Mouse (Mus musculus): ENCODE data around the gene Trip10. TPM values are rescaled to one million over a fixed set of nuclear protein-coding genes. Genes with fewer than 3 reads are reported as not detected.
A peak's percentile ranks its signal among the peaks of the same experiment; 100 is the strongest.

The Trip10 gene
- polyA plus RNA-seq, 1 experiment from 2014 or later: 47.8 TPM

GRCm38 (mm10) chr17:57278943-57279590 is 29.8 kb downstream of the Trip10 start, which contains the start of gene Vav1:
Gene Vav1, plus strand, starts transcription at chr17:57279100.
- Histone ChIP-seq H3K4me1 (ENCODE audit: control insufficient read depth, insufficient read depth, low read length) (peaks cover 11% of the 10 kb centered on the region), H3K4me2 (ENCODE audit: low read depth, low read length) (peak within 1 kb of the TSS; percentile 27), H3K27me3 (ENCODE audit: control insufficient read depth, insufficient read depth, low read length) (peaks cover 7% of the 10 kb centered on the region), H3K9me3 (replicated peaks; ENCODE audit: control insufficient read depth, low read length) (no peaks in the 10 kb centered on the region), H3K4me3 (ENCODE audit: low read length) (peak within 1 kb of the TSS; percentile 43), H3K9ac (ENCODE audit: low read length) (peak within 1 kb of the TSS; percentile 54), H3K27ac (ENCODE audit: low read length) (peak within 1 kb of the TSS; percentile 5; the same call in 1 of the 2 replicates), H3K36me3 (ENCODE audit: control insufficient read depth, insufficient read depth) (no peaks in the 10 kb centered on the region)
- WGBS: 49% methylated on average over 25 of the region's 26 CpGs
- peak; percentile 18; the same call in 1 of the 2 replicates for ATAC-seq (replicated peaks; ENCODE audit: extremely low read depth, insufficient read depth, low FRiP score)

GRCm38 (mm10) chr17:57279591-57280224 is 30.5 kb downstream of the Trip10 start:
- peak overlapping the region; percentile 43 for H3K4me3 ChIP-seq (ENCODE audit: low read length)
- peaks cover 11% of the 10 kb centered on the region for H3K4me1 ChIP-seq (ENCODE audit: control insufficient read depth, insufficient read depth, low read length)
- ATAC-seq (replicated peaks; ENCODE audit: extremely low read depth, insufficient read depth, low FRiP score): no peak
- H3K9me3 ChIP-seq (replicated peaks; ENCODE audit: control insufficient read depth, low read length): no peaks in the 10 kb centered on the region
- H3K27ac ChIP-seq (ENCODE audit: low read length): peak overlapping the region; percentile 5; the same call in 1 of the 2 replicates
- H3K9ac ChIP-seq (ENCODE audit: low read length): peak overlapping the region; percentile 54
- H3K27me3 ChIP-seq (ENCODE audit: control insufficient read depth, insufficient read depth, low read length): peaks cover 7% of the 10 kb centered on the region
- WGBS: 54% methylated on average over 9 of the region's 9 CpGs
- no peaks in the 10 kb centered on the region for H3K36me3 ChIP-seq (ENCODE audit: control insufficient read depth, insufficient read depth)
- peak overlapping the region; percentile 27 for H3K4me2 ChIP-seq (ENCODE audit: low read depth, low read length)

- Histone ChIP-seq H3K4me1 (ENCODE audit: control insufficient read depth, insufficient read depth, low read length) (peaks cover 7% of the 10 kb centered on the region), H3K9me3 (replicated peaks; ENCODE audit: control insufficient read depth, low read length) (no peaks in the 10 kb centered on the region), H3K4me3 (ENCODE audit: low read length) (peak overlapping the region; percentile 43), H3K9ac (ENCODE audit: low read length) (no peak overlapping the region), H3K4me2 (ENCODE audit: low read depth, low read length) (peak overlapping the region; percentile 27), H3K27me3 (ENCODE audit: control insufficient read depth, insufficient read depth, low read length) (peaks cover 7% of the 10 kb centered on the region), H3K36me3 (ENCODE audit: control insufficient read depth, insufficient read depth) (no peaks in the 10 kb centered on the region), H3K27ac (ENCODE audit: low read length) (no peak overlapping the region)
- ATAC-seq (replicated peaks; ENCODE audit: extremely low read depth, insufficient read depth, low FRiP score): no peak
- 60% methylated on average over 3 of the region's 3 CpGs for WGBS
These were observed 31.2 kb downstream of the Trip10 start for GRCm38 (mm10) chr17:57280411-57280810.

- Histone ChIP-seq H3K27ac (ENCODE audit: low read length) (no peak overlapping the region), H3K27me3 (ENCODE audit: control insufficient read depth, insufficient read depth, low read length) (peaks cover 3% of the 10 kb centered on the region), H3K4me2 (ENCODE audit: low read depth, low read length) (no peak overlapping the region), H3K9me3 (replicated peaks; ENCODE audit: control insufficient read depth, low read length) (no peaks in the 10 kb centered on the region), H3K9ac (ENCODE audit: low read length) (no peak overlapping the region), H3K4me1 (ENCODE audit: control insufficient read depth, insufficient read depth, low read length) (no peaks in the 10 kb centered on the region), H3K36me3 (ENCODE audit: control insufficient read depth, insufficient read depth) (no peaks in the 10 kb centered on the region), H3K4me3 (ENCODE audit: low read length) (no peak overlapping the region)
- ATAC-seq (replicated peaks; ENCODE audit: extremely low read depth, insufficient read depth, low FRiP score): no peak
- WGBS: 66% methylated on average over 5 of the region's 5 CpGs
These were observed 34.7 kb downstream of the Trip10 start for GRCm38 (mm10) chr17:57283906-57284305.

- Histone ChIP-seq H3K36me3 (ENCODE audit: control insufficient read depth, insufficient read depth) (no peaks in the 10 kb centered on the region), H3K27me3 (ENCODE audit: control insufficient read depth, insufficient read depth, low read length) (peaks cover 2% of the 10 kb centered on the region; the same call in 1 of the 2 replicates), H3K9ac (ENCODE audit: low read length) (no peak overlapping the region), H3K27ac (ENCODE audit: low read length) (no peak overlapping the region), H3K9me3 (replicated peaks; ENCODE audit: control insufficient read depth, low read length) (no peaks in the 10 kb centered on the region), H3K4me3 (ENCODE audit: low read length) (no peak overlapping the region), H3K4me2 (ENCODE audit: low read depth, low read length) (no peak overlapping the region), H3K4me1 (ENCODE audit: control insufficient read depth, insufficient read depth, low read length) (no peaks in the 10 kb centered on the region)
- WGBS: 51% methylated on average over 2 of the region's 2 CpGs
- ATAC-seq (replicated peaks; ENCODE audit: extremely low read depth, insufficient read depth, low FRiP score): no peak
These were observed 35.8 kb downstream of the Trip10 start for GRCm38 (mm10) chr17:57285077-57285476.

- H3K27me3 ChIP-seq (ENCODE audit: control insufficient read depth, insufficient read depth, low read length): no peaks in the 10 kb centered on the region
- no peaks in the 10 kb centered on the region for H3K9me3 ChIP-seq (replicated peaks; ENCODE audit: control insufficient read depth, low read length)
- H3K27ac ChIP-seq (ENCODE audit: low read length): no peak overlapping the region
- H3K4me2 ChIP-seq (ENCODE audit: low read depth, low read length): 0 out of 2 replicates have a peak overlapping the region, but pooled peaks have one; percentile 5
- 62% methylated on average over 8 of the region's 8 CpGs for WGBS
- no peaks in the 10 kb centered on the region for H3K4me1 ChIP-seq (ENCODE audit: control insufficient read depth, insufficient read depth, low read length)
- no peak overlapping the region for H3K9ac ChIP-seq (ENCODE audit: low read length)
- no peaks in the 10 kb centered on the region for H3K36me3 ChIP-seq (ENCODE audit: control insufficient read depth, insufficient read depth)
- no peak for ATAC-seq (replicated peaks; ENCODE audit: extremely low read depth, insufficient read depth, low FRiP score)
- H3K4me3 ChIP-seq (ENCODE audit: low read length): no peak overlapping the region
These were observed 37.6 kb downstream of the Trip10 start for GRCm38 (mm10) chr17:57286718-57287355.

- no peaks in the 10 kb centered on the region for H3K4me1 ChIP-seq (ENCODE audit: control insufficient read depth, insufficient read depth, low read length)
- ATAC-seq (replicated peaks; ENCODE audit: extremely low read depth, insufficient read depth, low FRiP score): no peak
- no peaks in the 10 kb centered on the region for H3K27me3 ChIP-seq (ENCODE audit: control insufficient read depth, insufficient read depth, low read length)
- WGBS: 67% methylated on average over 5 of the region's 5 CpGs
- no peak overlapping the region for H3K4me2 ChIP-seq (ENCODE audit: low read depth, low read length)
- H3K4me3 ChIP-seq (ENCODE audit: low read length): no peak overlapping the region
- H3K27ac ChIP-seq (ENCODE audit: low read length): no peak overlapping the region
- no peaks in the 10 kb centered on the region for H3K9me3 ChIP-seq (replicated peaks; ENCODE audit: control insufficient read depth, low read length)
- H3K36me3 ChIP-seq (ENCODE audit: control insufficient read depth, insufficient read depth): no peaks in the 10 kb centered on the region
- H3K9ac ChIP-seq (ENCODE audit: low read length): no peak overlapping the region
These were observed 40.0 kb downstream of the Trip10 start for GRCm38 (mm10) chr17:57289252-57289651.

- Histone ChIP-seq H3K9me3 (replicated peaks; ENCODE audit: control insufficient read depth, low read length) (no peaks in the 10 kb centered on the region), H3K27ac (ENCODE audit: low read length) (peak overlapping the region; percentile 39), H3K4me3 (ENCODE audit: low read length) (no peak overlapping the region), H3K4me1 (ENCODE audit: control insufficient read depth, insufficient read depth, low read length) (no peaks in the 10 kb centered on the region), H3K27me3 (ENCODE audit: control insufficient read depth, insufficient read depth, low read length) (no peaks in the 10 kb centered on the region), H3K4me2 (ENCODE audit: low read depth, low read length) (peak overlapping the region; percentile 4; the same call in 1 of the 2 replicates), H3K36me3 (ENCODE audit: control insufficient read depth, insufficient read depth) (no peaks in the 10 kb centered on the region), H3K9ac (ENCODE audit: low read length) (no peak overlapping the region)
- WGBS: 62% methylated on average over 9 of the region's 9 CpGs
- peak; percentile 47 for ATAC-seq (replicated peaks; ENCODE audit: extremely low read depth, insufficient read depth, low FRiP score)
These were observed 40.9 kb downstream of the Trip10 start for GRCm38 (mm10) chr17:57290001-57290670.
